Mouse (Mus musculus): ENCODE results near the gene Cdon.

GRCm38 (mm10) chr9:35411225-35411965, 9.5 kb upstream of the Cdon start:
- TF ChIP-seq CTCF (IDR thresholded peaks at IDR 0.05) (no peak), POLR2A (IDR thresholded peaks at IDR 0.05; ENCODE audit: insufficient read depth, low read depth, low read length) (no peak)
